Mouse (Mus musculus): ENCODE measurements around the gene Kat2a. TPM values are rescaled to one million over a fixed set of nuclear protein-coding genes. Genes with fewer than 3 reads are reported as not detected.
A peak's percentile ranks its signal among the peaks of the same experiment; 100 is the strongest.

Kat2a gene
- polyA plus RNA-seq, 1 experiment from 2014 or later, result 11.8 TPM

- Histone ChIP-seq H3K4me2 (replicated peaks; ENCODE audit: low read depth) (peak within 1 kb of the TSS; percentile 77), H3K9ac (ENCODE audit: low read depth, low read length) (peak within 1 kb of the TSS; percentile 99)
- ATAC-seq, result peak; percentile 99
These were observed 25.9 kb upstream of the Kat2a start, which contains the start of gene Rab5c for GRCm38 (mm10) chr11:100738066-100738604. TSS of gene Rab5c (minus strand) at chr11:100738215.

GRCm38 (mm10) chr11:100737105-100737733, 25.0 kb upstream of the Kat2a start:
- ATAC-seq, result no peak

More at GRCm38 (mm10) chr11:100738066-100738604, 25.9 kb upstream of the Kat2a start, which contains the start of gene Rab5c:
- H3K9me3 ChIP-seq (ENCODE audit: control insufficient read depth), result no peaks in the 10 kb centered on the region
- peak; percentile 20; the same call in 1 of the 2 replicates for TF ChIP-seq CTCF (IDR thresholded peaks at IDR 0.05; ENCODE audit: low read depth)
- WGBS, result under 1% methylated on average over 39 of the region's 39 CpGs
- H3K27ac ChIP-seq (ENCODE audit: low read depth, low read length), result peak within 1 kb of the TSS; percentile 95
- peaks cover 7% of the 10 kb centered on the region; the same call in 1 of the 2 replicates for H3K36me3 ChIP-seq (ENCODE audit: control insufficient read depth, insufficient read depth)
- H3K27me3 ChIP-seq (replicated peaks; ENCODE audit: control insufficient read depth, insufficient read depth, low read length), result no peaks in the 10 kb centered on the region
- H3K4me3 ChIP-seq (ENCODE audit: low read depth, low read length), result peak within 1 kb of the TSS; percentile 98
- H3K4me1 ChIP-seq (replicated peaks; ENCODE audit: control insufficient read depth, insufficient read depth, low read length), result no peaks in the 10 kb centered on the region

GRCm38 (mm10) chr11:100736746-100737080, 24.4 kb upstream of the Kat2a start:
- H3K4me2 ChIP-seq (replicated peaks; ENCODE audit: low read depth), result peak overlapping the region; percentile 77
- WGBS, result 37% methylated on average over 4 of the region's 4 CpGs
- no peak for TF ChIP-seq CTCF (IDR thresholded peaks at IDR 0.05; ENCODE audit: low read depth)
- ATAC-seq, result no peak
- peaks cover 21% of the 10 kb centered on the region; the same call in 1 of the 2 replicates for H3K36me3 ChIP-seq (ENCODE audit: control insufficient read depth, insufficient read depth)
- peak overlapping the region; percentile 98; the same call in 1 of the 2 replicates for H3K4me3 ChIP-seq (ENCODE audit: low read depth, low read length)
- no peaks in the 10 kb centered on the region for H3K4me1 ChIP-seq (replicated peaks; ENCODE audit: control insufficient read depth, insufficient read depth, low read length)
- H3K9ac ChIP-seq (ENCODE audit: low read depth, low read length), result peak overlapping the region; percentile 99; the same call in 1 of the 2 replicates
- H3K27me3 ChIP-seq (replicated peaks; ENCODE audit: control insufficient read depth, insufficient read depth, low read length), result no peaks in the 10 kb centered on the region
- H3K9me3 ChIP-seq (ENCODE audit: control insufficient read depth), result no peaks in the 10 kb centered on the region
- H3K27ac ChIP-seq (ENCODE audit: low read depth, low read length), result peak overlapping the region; percentile 95

More at GRCm38 (mm10) chr11:100737105-100737733, 25.0 kb upstream of the Kat2a start:
- H3K27ac ChIP-seq (ENCODE audit: low read depth, low read length), result peak overlapping the region; percentile 95
- H3K27me3 ChIP-seq (replicated peaks; ENCODE audit: control insufficient read depth, insufficient read depth, low read length), result no peaks in the 10 kb centered on the region
- peak overlapping the region; percentile 99 for H3K9ac ChIP-seq (ENCODE audit: low read depth, low read length)
- no peaks in the 10 kb centered on the region for H3K4me1 ChIP-seq (replicated peaks; ENCODE audit: control insufficient read depth, insufficient read depth, low read length)
- no peak for TF ChIP-seq CTCF (IDR thresholded peaks at IDR 0.05; ENCODE audit: low read depth)
- H3K9me3 ChIP-seq (ENCODE audit: control insufficient read depth), result no peaks in the 10 kb centered on the region
- peak overlapping the region; percentile 77 for H3K4me2 ChIP-seq (replicated peaks; ENCODE audit: low read depth)
- 0% methylated on average over 13 of the region's 13 CpGs for WGBS
- peak overlapping the region; percentile 98 for H3K4me3 ChIP-seq (ENCODE audit: low read depth, low read length)
- H3K36me3 ChIP-seq (ENCODE audit: control insufficient read depth, insufficient read depth), result peaks cover 16% of the 10 kb centered on the region; the same call in 1 of the 2 replicates

GRCm38 (mm10) chr11:100735954-100736745, 23.9 kb upstream of the Kat2a start:
- no peaks in the 10 kb centered on the region for H3K9me3 ChIP-seq (ENCODE audit: control insufficient read depth)
- no peak for ATAC-seq
- H3K27ac ChIP-seq (ENCODE audit: low read depth, low read length), result peak overlapping the region; percentile 95
- no peaks in the 10 kb centered on the region for H3K4me1 ChIP-seq (replicated peaks; ENCODE audit: control insufficient read depth, insufficient read depth, low read length)
- peak overlapping the region; percentile 77 for H3K4me2 ChIP-seq (replicated peaks; ENCODE audit: low read depth)
- no peak overlapping the region; the same call in 1 of the 2 replicates for H3K9ac ChIP-seq (ENCODE audit: low read depth, low read length)
- WGBS, result 63% methylated on average over 14 of the region's 14 CpGs
- peaks cover 24% of the 10 kb centered on the region; the same call in 1 of the 2 replicates for H3K36me3 ChIP-seq (ENCODE audit: control insufficient read depth, insufficient read depth)
- peak overlapping the region; percentile 98 for H3K4me3 ChIP-seq (ENCODE audit: low read depth, low read length)
- no peak for TF ChIP-seq CTCF (IDR thresholded peaks at IDR 0.05; ENCODE audit: low read depth)
- H3K27me3 ChIP-seq (replicated peaks; ENCODE audit: control insufficient read depth, insufficient read depth, low read length), result no peaks in the 10 kb centered on the region

GRCm38 (mm10) chr11:100735134-100735865, 23.0 kb upstream of the Kat2a start:
- no peaks in the 10 kb centered on the region for H3K27me3 ChIP-seq (replicated peaks; ENCODE audit: control insufficient read depth, insufficient read depth, low read length)
- no peak for ATAC-seq
- peak overlapping the region; percentile 95 for H3K27ac ChIP-seq (ENCODE audit: low read depth, low read length)
- H3K4me3 ChIP-seq (ENCODE audit: low read depth, low read length), result peak overlapping the region; percentile 98
- 83% methylated on average over 9 of the region's 9 CpGs for WGBS
- TF ChIP-seq CTCF (IDR thresholded peaks at IDR 0.05; ENCODE audit: low read depth), result no peak
- H3K36me3 ChIP-seq (ENCODE audit: control insufficient read depth, insufficient read depth), result peaks cover 24% of the 10 kb centered on the region; the same call in 1 of the 2 replicates
- peak overlapping the region; percentile 77 for H3K4me2 ChIP-seq (replicated peaks; ENCODE audit: low read depth)
- H3K9ac ChIP-seq (ENCODE audit: low read depth, low read length), result no peak overlapping the region
- H3K9me3 ChIP-seq (ENCODE audit: control insufficient read depth), result no peaks in the 10 kb centered on the region
- no peaks in the 10 kb centered on the region for H3K4me1 ChIP-seq (replicated peaks; ENCODE audit: control insufficient read depth, insufficient read depth, low read length)

Data from intestine, postnatal 0 days (tissue).